Mouse (Mus musculus) fibroblast of lung, adult 2 months (primary cell): ENCODE results near the gene Tldc2.

Experiments
- DNase-seq: peaks from one replicate; pipeline ENCODE4 v3.0.0-alpha.2; 2011; ENCODE audit warnings: low read depth

Tldc2 gene

GRCm38 (mm10) chr2:157086796-157087195, at the start of gene Tldc2:
TSS of gene Tldc2 (plus strand) at chr2:157087055.
- DNase-seq, result no peak

GRCm38 (mm10) chr2:157037303-157037702, 49.6 kb upstream of the Tldc2 start:
- DNase-seq, result no peak

- DNase-seq, result no peak
Measured at GRCm38 (mm10) chr2:157039900-157040648, 46.8 kb upstream of the Tldc2 start.

GRCm38 (mm10) chr2:157040649-157041046, 46.2 kb upstream of the Tldc2 start:
- no peak for DNase-seq

GRCm38 (mm10) chr2:157041421-157041820, 45.4 kb upstream of the Tldc2 start:
- DNase-seq, result no peak

- DNase-seq, result peak; percentile 35
Measured at GRCm38 (mm10) chr2:157043556-157043955, 43.3 kb upstream of the Tldc2 start.

- DNase-seq, result no peak
Measured at GRCm38 (mm10) chr2:157043987-157044386, 42.9 kb upstream of the Tldc2 start.

GRCm38 (mm10) chr2:157045932-157046331, 40.9 kb upstream of the Tldc2 start:
- no peak for DNase-seq

- no peak for DNase-seq
Measured at GRCm38 (mm10) chr2:157046956-157047355, 39.9 kb upstream of the Tldc2 start.

GRCm38 (mm10) chr2:157048395-157049181, 38.3 kb upstream of the Tldc2 start:
- no peak for DNase-seq

GRCm38 (mm10) chr2:157049831-157050243, 37.0 kb upstream of the Tldc2 start:
- DNase-seq, result no peak

- DNase-seq, result no peak
Measured at GRCm38 (mm10) chr2:157052448-157052847, 34.4 kb upstream of the Tldc2 start.

- no peak for DNase-seq
Measured at GRCm38 (mm10) chr2:157053124-157053523, 33.7 kb upstream of the Tldc2 start.

- no peak for DNase-seq
Measured at GRCm38 (mm10) chr2:157053787-157054186, 33.1 kb upstream of the Tldc2 start.

GRCm38 (mm10) chr2:157054297-157054696, 32.6 kb upstream of the Tldc2 start:
- DNase-seq, result no peak

- DNase-seq, result no peak
Measured at GRCm38 (mm10) chr2:157054816-157055215, 32.0 kb upstream of the Tldc2 start.

GRCm38 (mm10) chr2:157055721-157056120, 31.1 kb upstream of the Tldc2 start:
- no peak for DNase-seq

GRCm38 (mm10) chr2:157057186-157057585, 29.7 kb upstream of the Tldc2 start:
- DNase-seq, result no peak

- no peak for DNase-seq
Measured at GRCm38 (mm10) chr2:157057758-157058157, 29.1 kb upstream of the Tldc2 start.

GRCm38 (mm10) chr2:157058342-157058998, 28.4 kb upstream of the Tldc2 start:
- DNase-seq, result no peak

- no peak for DNase-seq
Measured at GRCm38 (mm10) chr2:157059166-157059565, 27.7 kb upstream of the Tldc2 start.

- DNase-seq, result no peak
Measured at GRCm38 (mm10) chr2:157060037-157060436, 26.8 kb upstream of the Tldc2 start.
